Mouse (Mus musculus) hematopoietic stem cell, adult 5-6 weeks (primary cell): ENCODE measurements around the gene Yy1. TPM values are rescaled to one million over a fixed set of nuclear protein-coding genes. Genes with fewer than 3 reads are reported as not detected.

ENCODE experiments used
- total RNA-seq: library from RNA; stranded (forward); fragments of 172-1452, 232-1000 nt; gene quantifications from 2 replicates; pipeline ENCODE4 v1.2.3, GENCODE M21; 2017

Gene Yy1
- total RNA-seq, 1 experiment from 2014 or later = 76.6 TPM

Other genes with a start within 250 kb of the Yy1 start
- 19.3 and 40.1 TPM in 2 replicates for gene Evl, start 238.3 kb upstream of the Yy1 start, total RNA-seq
- gene Degs2, start 90.7 kb upstream of the Yy1 start, total RNA-seq = not detected in 2 replicates
- gene Slc25a29, start 42.9 kb downstream of the Yy1 start, total RNA-seq = 0.50 TPM in 1 of 2 replicates, not detected in the other
- gene Slc25a47, start 43.1 kb downstream of the Yy1 start, total RNA-seq = 3.4 and 7.4 TPM in 2 replicates
- gene Wdr25, start 100.7 kb downstream of the Yy1 start, total RNA-seq = 7.6 and 11.5 TPM in 2 replicates
- gene Wars, start 101.2 kb downstream of the Yy1 start, total RNA-seq = 46.2 and 55.8 TPM in 2 replicates